Mouse (Mus musculus): ENCODE results near the gene Klk12.

The Klk12 gene

GRCm38 (mm10) chr7:43797333-43797769 lies 28.7 kb downstream of the Klk12 start, which contains the start of gene Klk8:
Gene Klk8 (plus strand): TSS chr7:43797577.
- DNase-seq = no peak

- no peak for DNase-seq
Observed at GRCm38 (mm10) chr7:43797844-43798462, 29.3 kb downstream of the Klk12 start.

- no peak for DNase-seq
Observed at GRCm38 (mm10) chr7:43799876-43800275, 31.2 kb downstream of the Klk12 start.

- no peak for DNase-seq
Observed at GRCm38 (mm10) chr7:43810994-43811393, 42.3 kb downstream of the Klk12 start, which contains the start of gene Klk7. Gene Klk7 (plus strand): TSS chr7:43811294.

- DNase-seq = no peak
Observed at GRCm38 (mm10) chr7:43815211-43815610, 46.5 kb downstream of the Klk12 start.

- no peak for DNase-seq
Observed at GRCm38 (mm10) chr7:43816746-43817145, 48.0 kb downstream of the Klk12 start.

- DNase-seq = no peak
Observed at GRCm38 (mm10) chr7:43821581-43821980, 52.9 kb downstream of the Klk12 start.

Measured in cerebellum, adult 9-10 months (tissue).